Mouse (Mus musculus) heart, embryonic 15.5 days (tissue): Measurements from ENCODE around the gene Gosr2. TPM values are rescaled to one million over a fixed set of nuclear protein-coding genes. Genes with fewer than 3 reads are reported as not detected.

ENCODE experiments used
- ATAC-seq: fragments of 200-750 bp; cut with Nextera tagmentation; replicated peaks from 2 replicates; pipeline ENCODE4 v1.8.0; 2017; ENCODE audit warnings: low read depth, moderate TSS enrichment; ENCODE audit not compliant: insufficient number of reproducible peaks, insufficient read depth, low FRiP score
- H3K27ac ChIP-seq: fragments of 300-500 bp; sonication (generic); 2 replicates; pipeline ENCODE4 v1.5.1; 2015; ENCODE audit warnings: mild to moderate bottlenecking, inconsistent platforms
- H3K27me3 ChIP-seq: fragments of 300-500 bp; sonication (generic); 2 replicates; pipeline ENCODE4 v1.6.1; 2015; ENCODE audit warnings: inconsistent platforms
- H3K36me3 ChIP-seq: fragments of 300-500 bp; sonication (generic); 2 replicates; pipeline ENCODE4 v1.6.1; 2015; ENCODE audit warnings: mild to moderate bottlenecking, inconsistent platforms
- H3K4me1 ChIP-seq: fragments of 300-500 bp; sonication (generic); replicated peaks from 2 replicates; pipeline ENCODE4 v1.6.1; 2015; ENCODE audit warnings: inconsistent platforms
- H3K4me2 ChIP-seq: fragments of 300-500 bp; sonication (generic); 2 replicates; pipeline ENCODE4 v1.6.1; 2015; ENCODE audit warnings: inconsistent platforms, mild to moderate bottlenecking, moderate library complexity
- H3K4me3 ChIP-seq: fragments of 300-500 bp; sonication (generic); 2 replicates; pipeline ENCODE4 v1.5.1; 2015; ENCODE audit warnings: mild to moderate bottlenecking, inconsistent platforms
- H3K9ac ChIP-seq: fragments of 300-500 bp; sonication (generic); 2 replicates; pipeline ENCODE4 v1.6.1; 2015; ENCODE audit warnings: mild to moderate bottlenecking, inconsistent platforms
- H3K9me3 ChIP-seq: fragments of 300-500 bp; sonication (generic); replicated peaks from 2 replicates; pipeline ENCODE4 v1.6.1; 2016; ENCODE audit warnings: inconsistent platforms
- WGBS: fragments of 180-500 bp; shearing (Covaris S2); methylation state at CpG from one replicate; pipeline ENCODE4 v1.1.7; 2015; ENCODE audit warnings: mixed read lengths; 5-methylcytosine and 5-hydroxymethylcytosine counted together
- polyA plus RNA-seq: library from polyadenylated mRNA; unstranded; fragments of >200 nt; fragmentation: Nextera tagmentation; extraction: Ambion mirVana; gene quantifications from 2 replicates; pipeline ENCODE4 v1.2.1, GENCODE M21; 2015

Gosr2 gene
- polyA plus RNA-seq, 1 experiment from 2014 or later: 51.4 TPM

GRCm38 (mm10) chr11:103721468-103722039 is 23.9 kb upstream of the Gosr2 start:
- H3K9ac ChIP-seq: peak overlapping the region; percentile 39; the same call in 1 of the 2 replicates
- 0 out of 2 replicates have a peak, but pooled peaks have one; percentile 47 for ATAC-seq
- peak overlapping the region; percentile 40 for H3K4me3 ChIP-seq
- 28% methylated on average over 15 of the region's 15 CpGs for WGBS
- H3K9me3 ChIP-seq: no peaks in the 10 kb centered on the region
- no peaks in the 10 kb centered on the region for H3K36me3 ChIP-seq
- H3K4me1 ChIP-seq: peaks cover 13% of the 10 kb centered on the region; the same call in 1 of the 2 replicates
- no peak overlapping the region for H3K27ac ChIP-seq
- peak overlapping the region; percentile 72 for H3K4me2 ChIP-seq
- H3K27me3 ChIP-seq: no peaks in the 10 kb centered on the region

- H3K4me3 ChIP-seq: no peak overlapping the region
- H3K36me3 ChIP-seq: no peaks in the 10 kb centered on the region
- no peak overlapping the region for H3K9ac ChIP-seq
- ATAC-seq: no peak
- H3K27me3 ChIP-seq: no peaks in the 10 kb centered on the region
- H3K27ac ChIP-seq: no peak overlapping the region
- peaks cover 13% of the 10 kb centered on the region; the same call in 1 of the 2 replicates for H3K4me1 ChIP-seq
- no peaks in the 10 kb centered on the region for H3K9me3 ChIP-seq
- 80% methylated on average over 5 of the region's 5 CpGs for WGBS
- no peak overlapping the region for H3K4me2 ChIP-seq
These were observed 21.7 kb upstream of the Gosr2 start for GRCm38 (mm10) chr11:103719436-103719835.

GRCm38 (mm10) chr11:103716971-103717370 is 19.3 kb upstream of the Gosr2 start:
- no peaks in the 10 kb centered on the region for H3K36me3 ChIP-seq
- H3K4me2 ChIP-seq: no peak overlapping the region
- no peaks in the 10 kb centered on the region for H3K27me3 ChIP-seq
- no peak overlapping the region for H3K9ac ChIP-seq
- peaks cover 9% of the 10 kb centered on the region; the same call in 1 of the 2 replicates for H3K4me1 ChIP-seq
- no peak overlapping the region for H3K27ac ChIP-seq
- H3K9me3 ChIP-seq: no peaks in the 10 kb centered on the region
- no peak for ATAC-seq
- 48% methylated on average over 9 of the region's 9 CpGs for WGBS
- no peak overlapping the region for H3K4me3 ChIP-seq

- Histone ChIP-seq H3K27me3 (no peaks in the 10 kb centered on the region), H3K4me3 (no peak overlapping the region), H3K4me2 (no peak overlapping the region), H3K9me3 (no peaks in the 10 kb centered on the region), H3K27ac (no peak overlapping the region), H3K4me1 (0 out of 2 replicates have a peak, but pooled peaks cover 2% of the 10 kb centered on the region), H3K36me3 (no peaks in the 10 kb centered on the region), H3K9ac (no peak overlapping the region)
- no peak for ATAC-seq
- WGBS: 83% methylated on average over 2 of the region's 2 CpGs
These were observed 16.4 kb upstream of the Gosr2 start for GRCm38 (mm10) chr11:103714074-103714473.

GRCm38 (mm10) chr11:103711851-103712587 is 14.3 kb upstream of the Gosr2 start:
- 46% methylated on average over 28 of the region's 28 CpGs for WGBS
- ATAC-seq: no peak
- H3K27ac ChIP-seq: no peak overlapping the region

GRCm38 (mm10) chr11:103709982-103710381 is 12.3 kb upstream of the Gosr2 start:
- H3K9ac ChIP-seq: no peak overlapping the region
- H3K4me1 ChIP-seq: no peaks in the 10 kb centered on the region
- ATAC-seq: no peak
- no peak overlapping the region for H3K4me3 ChIP-seq
- no peak overlapping the region for H3K27ac ChIP-seq
- H3K4me2 ChIP-seq: no peak overlapping the region
- H3K27me3 ChIP-seq: no peaks in the 10 kb centered on the region
- no peaks in the 10 kb centered on the region for H3K9me3 ChIP-seq
- no peaks in the 10 kb centered on the region for H3K36me3 ChIP-seq
- WGBS: 78% methylated on average over 1 of the region's 1 CpGs

More at GRCm38 (mm10) chr11:103711851-103712587, 14.3 kb upstream of the Gosr2 start:
- H3K4me1 ChIP-seq: no peaks in the 10 kb centered on the region
- no peaks in the 10 kb centered on the region for H3K36me3 ChIP-seq
- no peak overlapping the region for H3K4me2 ChIP-seq
- H3K4me3 ChIP-seq: no peak overlapping the region
- no peak overlapping the region for H3K9ac ChIP-seq
- no peaks in the 10 kb centered on the region for H3K27me3 ChIP-seq
- H3K9me3 ChIP-seq: no peaks in the 10 kb centered on the region

- no peak overlapping the region for H3K4me3 ChIP-seq
- no peaks in the 10 kb centered on the region for H3K27me3 ChIP-seq
- no peaks in the 10 kb centered on the region for H3K4me1 ChIP-seq
- no peak overlapping the region for H3K4me2 ChIP-seq
- no peaks in the 10 kb centered on the region for H3K36me3 ChIP-seq
- peak overlapping the region; percentile 20; the same call in 1 of the 2 replicates for H3K27ac ChIP-seq
- no peaks in the 10 kb centered on the region for H3K9me3 ChIP-seq
- WGBS: 45% methylated on average over 8 of the region's 8 CpGs
- H3K9ac ChIP-seq: no peak overlapping the region
- ATAC-seq: peak; percentile 74
These were observed 9.3 kb upstream of the Gosr2 start for GRCm38 (mm10) chr11:103707005-103707404.

GRCm38 (mm10) chr11:103698226-103698625 is 528 bp upstream of the Gosr2 start:
- Histone ChIP-seq H3K9me3 (no peaks in the 10 kb centered on the region), H3K27ac (peak overlapping the region; percentile 99), H3K36me3 (no peaks in the 10 kb centered on the region), H3K4me3 (peak overlapping the region; percentile 99), H3K4me1 (peaks cover 12% of the 10 kb centered on the region), H3K27me3 (no peaks in the 10 kb centered on the region), H3K9ac (peak overlapping the region; percentile 96), H3K4me2 (peak overlapping the region; percentile 73)
- no peak for ATAC-seq
- WGBS: 72% methylated on average over 2 of the region's 2 CpGs

- Histone ChIP-seq H3K36me3 (no peaks in the 10 kb centered on the region), H3K4me1 (peaks cover 12% of the 10 kb centered on the region), H3K9ac (peak overlapping the region; percentile 96), H3K27me3 (no peaks in the 10 kb centered on the region), H3K4me2 (peak overlapping the region; percentile 73), H3K4me3 (peak overlapping the region; percentile 99), H3K27ac (peak overlapping the region; percentile 99), H3K9me3 (no peaks in the 10 kb centered on the region)
- ATAC-seq: peak; percentile 32
- under 1% methylated on average over 18 of the region's 18 CpGs for WGBS
These were observed 690 bp downstream of the Gosr2 start for GRCm38 (mm10) chr11:103696851-103697564.

- WGBS: 39% methylated on average over 1 of the region's 1 CpGs
- Histone ChIP-seq H3K4me1 (peaks cover 41% of the 10 kb centered on the region), H3K4me3 (no peak overlapping the region), H3K9ac (no peak overlapping the region), H3K4me2 (no peak overlapping the region), H3K27ac (no peak overlapping the region), H3K9me3 (no peaks in the 10 kb centered on the region), H3K27me3 (no peaks in the 10 kb centered on the region), H3K36me3 (no peaks in the 10 kb centered on the region)
- no peak for ATAC-seq
These were observed 4.5 kb downstream of the Gosr2 start for GRCm38 (mm10) chr11:103693241-103693640.

- no peaks in the 10 kb centered on the region for H3K27me3 ChIP-seq
- H3K36me3 ChIP-seq: peaks cover 15% of the 10 kb centered on the region
- no peaks in the 10 kb centered on the region for H3K9me3 ChIP-seq
- no peak overlapping the region for H3K4me3 ChIP-seq
- peaks cover 46% of the 10 kb centered on the region for H3K4me1 ChIP-seq
- WGBS: 34% methylated on average over 1 of the region's 1 CpGs
- H3K27ac ChIP-seq: no peak overlapping the region
- no peak for ATAC-seq
- H3K9ac ChIP-seq: no peak overlapping the region
- no peak overlapping the region for H3K4me2 ChIP-seq
These were observed 6.7 kb downstream of the Gosr2 start for GRCm38 (mm10) chr11:103691036-103691435.
